Mouse (Mus musculus): ENCODE data around the gene Spata33. TPM values are rescaled to one million over a fixed set of nuclear protein-coding genes. Genes with fewer than 3 reads are reported as not detected.
"Not testable (repeated sequence)": the region's sequence is repeated elsewhere in the genome, so short reads cannot be mapped to it uniquely, and the experiment has no call there.

Spata33 gene
- polyA plus RNA-seq (2016; fragmentation: Nextera tagmentation; extraction: Ambion mirVana) = 5.0 and 6.5 TPM in 2 replicates

GRCm38 (mm10) chr8:123212321-123213117 lies at the start of gene Spata33, which contains the start of gene Chmp1a:
Spata33 (plus strand) TSS chr8:123212832.
Chmp1a (minus strand) TSS chr8:123212763.
- WGBS = under 1% methylated on average over 76 of the region's 76 CpGs
- H3K27ac ChIP-seq = peak within 1 kb of the TSS; percentile 53
- H3K4me2 ChIP-seq = peak within 1 kb of the TSS; percentile 90
- H3K4me3 ChIP-seq (replicated peaks) = peak within 1 kb of the TSS; percentile 98
- ATAC-seq (ENCODE audit: insufficient number of reproducible peaks, insufficient read depth, low FRiP score, low TSS enrichment, low read depth) = peak; percentile 91
- peaks cover 32% of the 10 kb centered on the region for H3K36me3 ChIP-seq
- H3K9me3 ChIP-seq = no peaks in the 10 kb centered on the region
- peak within 1 kb of the TSS; percentile 92 for H3K9ac ChIP-seq (replicated peaks)
- H3K27me3 ChIP-seq = no peaks in the 10 kb centered on the region
- H3K4me1 ChIP-seq (replicated peaks) = peaks cover 17% of the 10 kb centered on the region

- Histone ChIP-seq H3K9ac (replicated peaks) (no peak overlapping the region), H3K27ac (no peak overlapping the region), H3K4me2 (no peak overlapping the region), H3K4me1 (replicated peaks) (peaks cover 15% of the 10 kb centered on the region), H3K4me3 (replicated peaks) (no peak overlapping the region), H3K27me3 (no peaks in the 10 kb centered on the region), H3K9me3 (peaks cover 26% of the 10 kb centered on the region), H3K36me3 (no peaks in the 10 kb centered on the region)
- 51% methylated on average over 3 of the region's 3 CpGs for WGBS
- no peak for ATAC-seq (ENCODE audit: insufficient number of reproducible peaks, insufficient read depth, low FRiP score, low TSS enrichment, low read depth)
Observed at GRCm38 (mm10) chr8:123181391-123181790, 31.2 kb upstream of the Spata33 start.

- WGBS = 14% methylated on average over 19 of the region's 19 CpGs
- H3K27me3 ChIP-seq = no peaks in the 10 kb centered on the region
- peak within 1 kb of the TSS; percentile 73; the same call in 1 of the 2 replicates for H3K27ac ChIP-seq
- H3K4me1 ChIP-seq (replicated peaks) = peaks cover 24% of the 10 kb centered on the region
- H3K9ac ChIP-seq (replicated peaks) = 0 out of 2 replicates have a peak within 1 kb of the TSS, but pooled peaks have one; percentile 23
- no peaks in the 10 kb centered on the region for H3K36me3 ChIP-seq
- peak within 1 kb of the TSS; percentile 24; the same call in 1 of the 2 replicates for H3K4me2 ChIP-seq
- no peak for ATAC-seq (ENCODE audit: insufficient number of reproducible peaks, insufficient read depth, low FRiP score, low TSS enrichment, low read depth)
- H3K4me3 ChIP-seq (replicated peaks) = no peak within 1 kb of the TSS
- no peaks in the 10 kb centered on the region for H3K9me3 ChIP-seq
Observed at GRCm38 (mm10) chr8:123185566-123186409, 26.8 kb upstream of the Spata33 start, which contains the start of gene Dpep1. Dpep1 (plus strand) TSS chr8:123186242.

GRCm38 (mm10) chr8:123188006-123188405 lies 24.6 kb upstream of the Spata33 start:
- 89% methylated on average over 2 of the region's 2 CpGs for WGBS
- Histone ChIP-seq H3K27me3 (no peaks in the 10 kb centered on the region), H3K4me2 (no peak overlapping the region), H3K9me3 (no peaks in the 10 kb centered on the region), H3K36me3 (no peaks in the 10 kb centered on the region), H3K9ac (replicated peaks) (no peak overlapping the region), H3K27ac (no peak overlapping the region), H3K4me1 (replicated peaks) (peaks cover 24% of the 10 kb centered on the region), H3K4me3 (replicated peaks) (no peak overlapping the region)
- no peak for ATAC-seq (ENCODE audit: insufficient number of reproducible peaks, insufficient read depth, low FRiP score, low TSS enrichment, low read depth)

GRCm38 (mm10) chr8:123188841-123189240 lies 23.8 kb upstream of the Spata33 start:
- H3K4me3 ChIP-seq (replicated peaks) = no peak overlapping the region

GRCm38 (mm10) chr8:123190678-123191077 lies 22.0 kb upstream of the Spata33 start:
- Histone ChIP-seq H3K36me3 (no peaks in the 10 kb centered on the region), H3K4me1 (replicated peaks) (peaks cover 16% of the 10 kb centered on the region), H3K27ac (no peak overlapping the region), H3K9ac (replicated peaks) (no peak overlapping the region), H3K9me3 (no peaks in the 10 kb centered on the region), H3K4me2 (peak overlapping the region; percentile 36), H3K27me3 (no peaks in the 10 kb centered on the region), H3K4me3 (replicated peaks) (0 out of 2 replicates have a peak overlapping the region, but pooled peaks have one; percentile 2)
- 6% methylated on average over 9 of the region's 9 CpGs for WGBS
- no peak for ATAC-seq (ENCODE audit: insufficient number of reproducible peaks, insufficient read depth, low FRiP score, low TSS enrichment, low read depth)

More at GRCm38 (mm10) chr8:123188841-123189240, 23.8 kb upstream of the Spata33 start:
- H3K9ac ChIP-seq (replicated peaks) = no peak overlapping the region
- H3K9me3 ChIP-seq = no peaks in the 10 kb centered on the region
- no peak overlapping the region for H3K4me2 ChIP-seq
- H3K4me1 ChIP-seq (replicated peaks) = peaks cover 24% of the 10 kb centered on the region
- no peaks in the 10 kb centered on the region for H3K36me3 ChIP-seq
- WGBS = 83% methylated on average over 7 of the region's 7 CpGs
- H3K27me3 ChIP-seq = no peaks in the 10 kb centered on the region
- ATAC-seq (ENCODE audit: insufficient number of reproducible peaks, insufficient read depth, low FRiP score, low TSS enrichment, low read depth) = no peak
- no peak overlapping the region for H3K27ac ChIP-seq

GRCm38 (mm10) chr8:123191908-123192307 lies 20.7 kb upstream of the Spata33 start:
- Histone ChIP-seq H3K4me1 (replicated peaks) (peaks cover 4% of the 10 kb centered on the region), H3K36me3 (no peaks in the 10 kb centered on the region), H3K27me3 (no peaks in the 10 kb centered on the region), H3K9ac (replicated peaks) (no peak overlapping the region), H3K4me2 (no peak overlapping the region), H3K27ac (no peak overlapping the region), H3K4me3 (replicated peaks) (no peak overlapping the region), H3K9me3 (no peaks in the 10 kb centered on the region)
- ATAC-seq (ENCODE audit: insufficient number of reproducible peaks, insufficient read depth, low FRiP score, low TSS enrichment, low read depth) = no peak
- WGBS = 67% methylated on average over 8 of the region's 8 CpGs

- 82% methylated on average over 9 of the region's 9 CpGs for WGBS
- Histone ChIP-seq H3K27me3 (no peaks in the 10 kb centered on the region), H3K9ac (replicated peaks) (no peak overlapping the region), H3K27ac (no peak overlapping the region), H3K4me1 (replicated peaks) (peaks cover 2% of the 10 kb centered on the region; the same call in 1 of the 2 replicates), H3K36me3 (no peaks in the 10 kb centered on the region), H3K4me3 (replicated peaks) (no peak overlapping the region), H3K4me2 (no peak overlapping the region), H3K9me3 (no peaks in the 10 kb centered on the region)
- ATAC-seq (ENCODE audit: insufficient number of reproducible peaks, insufficient read depth, low FRiP score, low TSS enrichment, low read depth) = no peak
Observed at GRCm38 (mm10) chr8:123193771-123194170, 18.9 kb upstream of the Spata33 start.

GRCm38 (mm10) chr8:123197016-123197415 lies 15.6 kb upstream of the Spata33 start:
- not testable (repeated sequence) for H3K36me3 ChIP-seq; H3K4me3 ChIP-seq (replicated peaks); H3K27ac ChIP-seq; H3K27me3 ChIP-seq; H3K9ac ChIP-seq (replicated peaks); H3K4me2 ChIP-seq; ATAC-seq (ENCODE audit: insufficient number of reproducible peaks, insufficient read depth, low FRiP score, low TSS enrichment, low read depth); H3K4me1 ChIP-seq (replicated peaks); H3K9me3 ChIP-seq
- 69% methylated on average over 5 of the region's 5 CpGs for WGBS

GRCm38 (mm10) chr8:123199864-123200263 lies 12.8 kb upstream of the Spata33 start:
- no peaks in the 10 kb centered on the region for H3K27me3 ChIP-seq
- no peak overlapping the region for H3K4me3 ChIP-seq (replicated peaks)
- H3K27ac ChIP-seq = no peak overlapping the region
- ATAC-seq (ENCODE audit: insufficient number of reproducible peaks, insufficient read depth, low FRiP score, low TSS enrichment, low read depth) = no peak
- WGBS = 69% methylated on average over 14 of the region's 14 CpGs
- H3K36me3 ChIP-seq = peaks cover 15% of the 10 kb centered on the region
- no peak overlapping the region for H3K4me2 ChIP-seq
- H3K4me1 ChIP-seq (replicated peaks) = no peaks in the 10 kb centered on the region
- no peak overlapping the region for H3K9ac ChIP-seq (replicated peaks)
- no peaks in the 10 kb centered on the region for H3K9me3 ChIP-seq

GRCm38 (mm10) chr8:123202288-123202687 lies 10.3 kb upstream of the Spata33 start:
- 28% methylated on average over 5 of the region's 5 CpGs for WGBS
- no peaks in the 10 kb centered on the region for H3K4me1 ChIP-seq (replicated peaks)
- H3K36me3 ChIP-seq = peaks cover 35% of the 10 kb centered on the region
- H3K27ac ChIP-seq = no peak overlapping the region
- no peaks in the 10 kb centered on the region for H3K27me3 ChIP-seq
- no peaks in the 10 kb centered on the region for H3K9me3 ChIP-seq
- no peak overlapping the region for H3K9ac ChIP-seq (replicated peaks)
- H3K4me3 ChIP-seq (replicated peaks) = no peak overlapping the region
- H3K4me2 ChIP-seq = no peak overlapping the region
- no peak for ATAC-seq (ENCODE audit: insufficient number of reproducible peaks, insufficient read depth, low FRiP score, low TSS enrichment, low read depth)

All from limb, embryonic 12.5 days (tissue).